Mouse (Mus musculus): ENCODE measurements at regions not wholly inside any gene's neighbourhood (a gene's known extent, or its start where the extent isn't known, plus 50 kb on each side); places are given as distances from the start of the nearest gene placed in this dataset.
"Not testable (repeated sequence)": the region's sequence is repeated elsewhere in the genome, so short reads cannot be mapped to it uniquely, and the experiment has no call there.

DNA sequence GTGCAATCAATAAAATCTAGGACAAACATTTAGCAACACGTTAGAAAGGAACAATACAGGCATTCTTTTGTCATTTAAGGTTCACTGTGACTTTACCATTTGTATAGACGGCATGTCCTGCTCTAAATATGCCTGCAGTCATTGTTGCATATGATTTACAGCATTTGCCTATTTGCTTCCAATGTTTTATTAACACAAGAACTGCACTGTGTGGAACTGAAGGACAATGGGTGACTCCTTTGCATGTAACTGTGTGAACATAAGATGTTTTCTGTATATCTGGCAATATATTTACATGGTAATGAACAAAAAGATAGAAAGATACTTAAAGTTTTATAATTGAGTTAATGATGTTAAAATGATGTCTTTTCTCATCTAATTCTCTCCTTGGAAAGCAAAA is 57.1 kb downstream of the Pou4f1 start:
- H3K36me3 ChIP-seq (ENCODE audit: control insufficient read depth, insufficient read depth): no peaks in the 10 kb centered on the region
- no peaks in the 10 kb centered on the region for H3K9me3 ChIP-seq (replicated peaks; ENCODE audit: control insufficient read depth, low read length)
- WGBS (ENCODE audit: insufficient replicate concordance): 37% methylated on average over 2 of the region's 2 CpGs
- no peak overlapping the region for H3K4me3 ChIP-seq (ENCODE audit: low read depth, low read length)
- no peak for ATAC-seq (ENCODE audit: low read depth)
- H3K4me1 ChIP-seq (ENCODE audit: control insufficient read depth, low read depth, low read length): no peaks in the 10 kb centered on the region
- no peak overlapping the region for H3K27ac ChIP-seq (ENCODE audit: low read length)
- H3K27me3 ChIP-seq (ENCODE audit: control insufficient read depth, insufficient read depth, low read depth, low read length): no peaks in the 10 kb centered on the region
- no peak overlapping the region for H3K4me2 ChIP-seq (ENCODE audit: low read depth, low read length)
- no peak overlapping the region for H3K9ac ChIP-seq (ENCODE audit: low read depth, low read length)

- H3K9ac ChIP-seq (ENCODE audit: low read depth, low read length): no peak overlapping the region
- no peaks in the 10 kb centered on the region for H3K36me3 ChIP-seq (ENCODE audit: control insufficient read depth, insufficient read depth)
- no peak overlapping the region for H3K4me3 ChIP-seq (ENCODE audit: low read depth, low read length)
- H3K27ac ChIP-seq (ENCODE audit: low read length): no peak overlapping the region
- WGBS (ENCODE audit: insufficient replicate concordance): 52% methylated on average over 6 of the region's 6 CpGs
- H3K9me3 ChIP-seq (replicated peaks; ENCODE audit: control insufficient read depth, low read length): no peaks in the 10 kb centered on the region
- no peak overlapping the region for H3K4me2 ChIP-seq (ENCODE audit: low read depth, low read length)
- no peaks in the 10 kb centered on the region for H3K4me1 ChIP-seq (ENCODE audit: control insufficient read depth, low read depth, low read length)
- ATAC-seq (ENCODE audit: low read depth): no peak
- H3K27me3 ChIP-seq (ENCODE audit: control insufficient read depth, insufficient read depth, low read depth, low read length): no peaks in the 10 kb centered on the region
These were observed 57.5 kb downstream of the Pou4f1 start for GRCm38 (mm10) chr14:104410292-104410691.

DNA sequence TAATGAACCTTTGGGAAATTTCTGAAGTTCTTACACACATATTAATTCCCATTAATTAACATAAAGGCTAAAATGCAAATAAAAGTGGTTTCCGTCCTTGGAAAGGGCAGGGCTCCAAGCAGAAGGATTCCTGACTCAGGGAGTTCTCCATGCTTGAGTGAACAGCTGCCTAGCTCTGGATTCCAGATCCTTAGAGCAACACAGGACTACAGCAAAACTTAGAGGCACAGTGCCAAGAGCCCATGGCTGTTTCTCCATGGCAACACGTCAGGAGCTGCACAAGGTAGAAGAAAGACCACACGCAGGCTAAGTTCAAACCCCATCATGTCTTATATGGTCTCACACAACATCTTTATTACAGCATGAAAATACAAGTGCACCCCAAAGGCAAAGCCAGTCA is 61.7 kb downstream of the Pou4f1 start:
- H3K36me3 ChIP-seq (ENCODE audit: control insufficient read depth, insufficient read depth): no peaks in the 10 kb centered on the region
- no peaks in the 10 kb centered on the region for H3K27me3 ChIP-seq (ENCODE audit: control insufficient read depth, insufficient read depth, low read depth, low read length)
- H3K9me3 ChIP-seq (replicated peaks; ENCODE audit: control insufficient read depth, low read length): no peaks in the 10 kb centered on the region; the same call in 1 of the 2 replicates
- no peak overlapping the region for H3K4me3 ChIP-seq (ENCODE audit: low read depth, low read length)
- no peaks in the 10 kb centered on the region for H3K4me1 ChIP-seq (ENCODE audit: control insufficient read depth, low read depth, low read length)
- no peak overlapping the region for H3K9ac ChIP-seq (ENCODE audit: low read depth, low read length)
- no peak overlapping the region for H3K27ac ChIP-seq (ENCODE audit: low read length)
- no peak overlapping the region for H3K4me2 ChIP-seq (ENCODE audit: low read depth, low read length)
- no peak for ATAC-seq (ENCODE audit: low read depth)
- 59% methylated on average over 3 of the region's 3 CpGs for WGBS (ENCODE audit: insufficient replicate concordance)

DNA sequence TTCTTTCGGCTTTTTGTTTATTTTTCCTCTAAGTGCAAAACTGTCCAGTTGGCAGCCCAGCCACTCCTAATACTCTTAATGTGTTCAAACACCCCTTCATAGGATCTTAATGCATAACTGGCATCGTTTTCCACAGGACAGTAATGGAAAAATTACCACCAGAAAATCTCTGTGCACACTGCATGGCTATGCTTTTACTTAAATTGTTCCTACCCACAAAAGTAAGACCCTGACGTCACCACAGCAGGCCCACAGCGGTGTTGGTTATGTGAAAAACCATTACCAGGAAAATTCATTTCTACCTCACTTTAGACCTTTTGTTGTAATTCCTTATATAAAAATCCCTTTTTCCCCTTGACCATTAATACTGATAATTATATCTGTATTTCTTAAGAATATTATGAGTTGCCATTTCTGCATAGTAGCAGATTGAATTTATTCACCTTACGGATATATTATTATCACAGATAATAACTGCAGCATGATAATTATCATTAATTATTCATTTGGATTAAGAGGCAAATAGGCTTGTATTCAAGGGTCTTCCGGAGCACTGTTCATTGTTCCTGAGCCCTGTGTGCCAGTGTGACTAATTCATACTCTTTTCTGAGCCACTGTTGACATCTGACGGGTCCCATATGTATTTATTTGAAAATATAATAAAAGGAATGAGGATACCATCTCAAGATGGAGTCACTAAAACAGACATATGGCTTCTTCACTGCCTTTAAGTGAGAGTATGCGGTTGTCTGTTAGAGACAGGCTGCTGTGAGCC is 78.3 kb downstream of the Pou4f1 start:
- H3K4me3 ChIP-seq (ENCODE audit: low read depth, low read length): no peak overlapping the region
- H3K36me3 ChIP-seq (ENCODE audit: control insufficient read depth, insufficient read depth): no peaks in the 10 kb centered on the region
- WGBS (ENCODE audit: insufficient replicate concordance): 64% methylated on average over 8 of the region's 8 CpGs
- H3K27me3 ChIP-seq (ENCODE audit: control insufficient read depth, insufficient read depth, low read depth, low read length): no peaks in the 10 kb centered on the region
- H3K9me3 ChIP-seq (replicated peaks; ENCODE audit: control insufficient read depth, low read length): no peaks in the 10 kb centered on the region
- H3K4me2 ChIP-seq (ENCODE audit: low read depth, low read length): no peak overlapping the region
- no peak overlapping the region for H3K27ac ChIP-seq (ENCODE audit: low read length)
- no peak overlapping the region for H3K9ac ChIP-seq (ENCODE audit: low read depth, low read length)
- no peak for ATAC-seq (ENCODE audit: low read depth)
- no peaks in the 10 kb centered on the region for H3K4me1 ChIP-seq (ENCODE audit: control insufficient read depth, low read depth, low read length)

- no peaks in the 10 kb centered on the region for H3K36me3 ChIP-seq (ENCODE audit: control insufficient read depth, insufficient read depth)
- no peak overlapping the region for H3K4me2 ChIP-seq (ENCODE audit: low read depth, low read length)
- H3K27me3 ChIP-seq (ENCODE audit: control insufficient read depth, insufficient read depth, low read depth, low read length): no peaks in the 10 kb centered on the region
- 55% methylated on average over 2 of the region's 2 CpGs for WGBS (ENCODE audit: insufficient replicate concordance)
- no peak overlapping the region for H3K27ac ChIP-seq (ENCODE audit: low read length)
- no peaks in the 10 kb centered on the region for H3K4me1 ChIP-seq (ENCODE audit: control insufficient read depth, low read depth, low read length)
- no peak overlapping the region for H3K4me3 ChIP-seq (ENCODE audit: low read depth, low read length)
- no peaks in the 10 kb centered on the region for H3K9me3 ChIP-seq (replicated peaks; ENCODE audit: control insufficient read depth, low read length)
- H3K9ac ChIP-seq (ENCODE audit: low read depth, low read length): no peak overlapping the region
- no peak for ATAC-seq (ENCODE audit: low read depth)
These were observed 78.9 kb downstream of the Pou4f1 start for GRCm38 (mm10) chr14:104388879-104389278.

- Histone ChIP-seq H3K27ac (ENCODE audit: low read length) (no peak overlapping the region), H3K4me2 (ENCODE audit: low read depth, low read length) (no peak overlapping the region), H3K4me1 (ENCODE audit: control insufficient read depth, low read depth, low read length) (no peaks in the 10 kb centered on the region), H3K4me3 (ENCODE audit: low read depth, low read length) (no peak overlapping the region), H3K36me3 (ENCODE audit: control insufficient read depth, insufficient read depth) (no peaks in the 10 kb centered on the region), H3K9ac (ENCODE audit: low read depth, low read length) (no peak overlapping the region), H3K27me3 (ENCODE audit: control insufficient read depth, insufficient read depth, low read depth, low read length) (no peaks in the 10 kb centered on the region), H3K9me3 (replicated peaks; ENCODE audit: control insufficient read depth, low read length) (no peaks in the 10 kb centered on the region)
- WGBS (ENCODE audit: insufficient replicate concordance): 60% methylated on average over 5 of the region's 5 CpGs
- no peak for ATAC-seq (ENCODE audit: low read depth)
These were observed 86.8 kb downstream of the Pou4f1 start for GRCm38 (mm10) chr14:104380986-104381385.

- H3K9ac ChIP-seq (ENCODE audit: low read depth, low read length): no peak overlapping the region
- 56% methylated on average over 7 of the region's 7 CpGs for WGBS (ENCODE audit: insufficient replicate concordance)
- H3K4me3 ChIP-seq (ENCODE audit: low read depth, low read length): no peak overlapping the region
- H3K27me3 ChIP-seq (ENCODE audit: control insufficient read depth, insufficient read depth, low read depth, low read length): no peaks in the 10 kb centered on the region
- H3K4me2 ChIP-seq (ENCODE audit: low read depth, low read length): no peak overlapping the region
- H3K27ac ChIP-seq (ENCODE audit: low read length): no peak overlapping the region
- H3K4me1 ChIP-seq (ENCODE audit: control insufficient read depth, low read depth, low read length): no peaks in the 10 kb centered on the region
- H3K9me3 ChIP-seq (replicated peaks; ENCODE audit: control insufficient read depth, low read length): no peaks in the 10 kb centered on the region
- no peaks in the 10 kb centered on the region for H3K36me3 ChIP-seq (ENCODE audit: control insufficient read depth, insufficient read depth)
- ATAC-seq (ENCODE audit: low read depth): no peak
These were observed 95.0 kb downstream of the Pou4f1 start for GRCm38 (mm10) chr14:104372776-104373175.

DNA sequence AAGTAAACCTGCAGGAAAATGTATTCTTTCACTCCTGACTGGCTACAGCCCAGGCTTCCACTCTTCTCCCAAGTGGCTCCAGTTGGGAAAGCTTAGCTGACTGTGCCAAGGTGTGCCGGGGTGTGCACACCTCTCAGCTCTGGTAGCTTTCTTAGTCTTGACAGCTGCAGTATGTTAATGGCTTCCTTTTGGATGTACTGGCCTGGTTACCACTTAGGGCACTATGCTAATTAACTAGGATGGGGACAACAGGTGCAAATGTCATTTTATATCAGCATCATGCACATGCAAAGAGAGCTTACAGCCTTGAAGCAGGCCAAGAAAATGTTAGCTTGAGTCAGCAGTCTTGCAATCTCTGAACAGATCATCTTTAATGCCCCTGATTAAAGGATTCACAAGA is 111.2 kb downstream of the Pou4f1 start:
- H3K4me2 ChIP-seq (ENCODE audit: low read depth, low read length): no peak overlapping the region
- H3K4me1 ChIP-seq (ENCODE audit: control insufficient read depth, low read depth, low read length): no peaks in the 10 kb centered on the region
- no peaks in the 10 kb centered on the region for H3K9me3 ChIP-seq (replicated peaks; ENCODE audit: control insufficient read depth, low read length)
- ATAC-seq (ENCODE audit: low read depth): no peak
- no peak overlapping the region for H3K27ac ChIP-seq (ENCODE audit: low read length)
- no peak overlapping the region for H3K4me3 ChIP-seq (ENCODE audit: low read depth, low read length)
- no peak overlapping the region for H3K9ac ChIP-seq (ENCODE audit: low read depth, low read length)
- no peaks in the 10 kb centered on the region for H3K36me3 ChIP-seq (ENCODE audit: control insufficient read depth, insufficient read depth)
- 67% methylated on average over 1 of the region's 1 CpGs for WGBS (ENCODE audit: insufficient replicate concordance)
- no peaks in the 10 kb centered on the region for H3K27me3 ChIP-seq (ENCODE audit: control insufficient read depth, insufficient read depth, low read depth, low read length)

- not testable (repeated sequence) for H3K4me2 ChIP-seq (ENCODE audit: low read depth, low read length)
These were observed 131.0 kb downstream of the Pou4f1 start for GRCm38 (mm10) chr14:104336783-104337182.

More at GRCm38 (mm10) chr14:104336783-104337182, 131.0 kb downstream of the Pou4f1 start:
- H3K27me3 ChIP-seq (ENCODE audit: control insufficient read depth, insufficient read depth, low read depth, low read length); ATAC-seq (ENCODE audit: low read depth); H3K9me3 ChIP-seq (replicated peaks; ENCODE audit: control insufficient read depth, low read length); H3K27ac ChIP-seq (ENCODE audit: low read length); H3K36me3 ChIP-seq (ENCODE audit: control insufficient read depth, insufficient read depth); H3K4me3 ChIP-seq (ENCODE audit: low read depth, low read length); H3K9ac ChIP-seq (ENCODE audit: low read depth, low read length); H3K4me1 ChIP-seq (ENCODE audit: control insufficient read depth, low read depth, low read length): not testable (repeated sequence)
- WGBS (ENCODE audit: insufficient replicate concordance): 73% methylated on average over 15 of the region's 15 CpGs
